Mouse (Mus musculus): ENCODE data around the gene S1pr1. TPM values are rescaled to one million over a fixed set of nuclear protein-coding genes. Genes with fewer than 3 reads are reported as not detected.

S1pr1 gene
- polyA plus RNA-seq, 1 experiment from 2014 or later = 31.4 TPM

DNA sequence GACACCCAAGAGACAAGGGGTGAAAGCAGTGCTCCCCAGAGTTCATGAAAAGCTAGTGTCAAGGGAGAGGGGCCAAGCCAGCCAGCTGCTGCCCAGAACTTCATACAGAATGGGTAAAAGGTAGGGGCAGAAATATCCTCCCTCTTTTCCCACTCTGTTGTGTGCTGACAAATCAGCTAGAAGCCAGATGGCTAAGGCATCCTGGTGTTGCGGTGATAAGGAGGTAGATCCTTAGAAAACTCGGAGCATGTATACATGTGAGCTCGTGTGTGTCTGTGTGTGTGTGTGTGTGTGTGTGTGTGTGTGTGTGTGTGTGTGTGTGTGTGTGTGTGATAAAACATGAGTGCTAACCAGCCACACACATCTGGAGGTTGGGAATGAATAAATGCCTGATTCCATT lies 20.7 kb upstream of the S1pr1 start:
- H3K4me2 ChIP-seq = no peak overlapping the region
- H3K27me3 ChIP-seq = no peaks in the 10 kb centered on the region
- H3K4me1 ChIP-seq (replicated peaks) = no peaks in the 10 kb centered on the region; the same call in 1 of the 2 replicates
- whole genome bisulfite sequencing = 80% methylated on average over 3 of the region's 3 CpGs
- no peaks in the 10 kb centered on the region for H3K36me3 ChIP-seq
- no peak overlapping the region for H3K4me3 ChIP-seq
- no peak overlapping the region for H3K27ac ChIP-seq (replicated peaks)
- no peaks in the 10 kb centered on the region for H3K9me3 ChIP-seq
- H3K9ac ChIP-seq = no peak overlapping the region
- ATAC-seq (ENCODE audit: low FRiP score, low read depth) = no peak

DNA sequence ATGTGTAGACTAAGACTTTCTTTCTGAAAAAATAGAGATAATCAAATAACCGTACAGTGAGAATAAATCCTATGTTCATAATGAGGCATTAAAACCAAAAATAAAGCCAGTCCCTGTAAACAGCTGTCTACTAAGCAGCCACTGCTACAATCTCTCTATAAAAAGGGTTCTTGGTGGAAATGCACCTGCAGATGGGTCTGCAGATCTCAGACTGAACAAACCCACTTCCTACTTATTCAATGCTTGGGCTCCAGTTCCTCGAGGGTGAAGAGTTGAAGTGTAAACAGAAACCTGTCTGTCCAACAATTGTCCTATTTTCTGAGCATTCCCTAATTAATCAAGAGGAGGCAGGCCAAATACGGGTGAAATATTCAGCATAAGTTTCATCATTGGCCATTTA lies 20.0 kb upstream of the S1pr1 start:
- WGBS = 83% methylated on average over 3 of the region's 3 CpGs
- ATAC-seq (ENCODE audit: low FRiP score, low read depth) = no peak

DNA sequence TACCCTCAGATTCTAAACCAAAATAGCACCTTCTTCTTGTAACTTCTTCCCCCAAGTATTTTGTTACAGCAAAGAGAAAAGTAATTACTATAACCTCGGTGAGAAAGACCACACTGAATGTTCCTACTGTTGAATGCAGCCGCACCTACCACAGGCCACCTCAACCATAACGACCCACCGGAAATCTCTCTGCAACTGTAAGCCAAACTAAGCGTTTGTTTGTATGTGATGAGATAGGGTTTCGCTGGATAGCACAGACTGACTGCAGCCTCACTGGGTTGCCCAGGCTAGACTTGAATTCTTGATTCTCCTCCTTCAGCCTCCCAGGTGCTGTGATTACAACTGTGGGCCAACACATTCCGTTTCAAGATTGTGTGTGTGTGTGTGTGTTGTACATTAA lies 15.5 kb upstream of the S1pr1 start:
- H3K36me3 ChIP-seq = no peaks in the 10 kb centered on the region
- 95% methylated on average over 7 of the region's 7 CpGs for WGBS
- ATAC-seq (ENCODE audit: low FRiP score, low read depth) = no peak

More for the DNA sequence above, 20.0 kb upstream of the S1pr1 start:
- no peaks in the 10 kb centered on the region; the same call in 1 of the 2 replicates for H3K4me1 ChIP-seq (replicated peaks)
- no peaks in the 10 kb centered on the region for H3K36me3 ChIP-seq
- no peaks in the 10 kb centered on the region for H3K9me3 ChIP-seq
- H3K27ac ChIP-seq (replicated peaks) = no peak overlapping the region
- no peak overlapping the region for H3K9ac ChIP-seq
- H3K4me3 ChIP-seq = no peak overlapping the region
- H3K27me3 ChIP-seq = no peaks in the 10 kb centered on the region
- H3K4me2 ChIP-seq = no peak overlapping the region

DNA sequence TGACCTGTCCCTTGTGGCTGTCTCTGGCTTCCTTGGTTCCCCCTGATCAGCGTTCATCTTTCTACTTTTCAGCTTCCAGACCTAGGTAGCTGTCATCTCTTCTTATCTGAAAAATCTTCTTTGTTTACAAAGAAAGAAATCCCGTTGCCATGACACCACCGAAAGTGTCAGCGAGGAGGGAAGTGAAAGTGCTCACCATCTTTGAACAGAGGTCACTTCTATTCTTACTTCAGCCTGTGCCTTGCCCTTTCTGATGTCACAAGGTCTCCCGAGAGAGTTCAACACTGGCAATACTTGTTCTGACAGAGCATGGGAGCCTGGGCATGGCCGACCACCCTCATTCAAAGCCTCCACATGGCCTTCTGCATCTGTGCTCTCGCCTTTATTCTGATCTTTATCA lies 14.3 kb upstream of the S1pr1 start:
- H3K4me2 ChIP-seq = no peak overlapping the region
- H3K4me1 ChIP-seq (replicated peaks) = no peaks in the 10 kb centered on the region
- WGBS = 67% methylated on average over 7 of the region's 7 CpGs
- no peak overlapping the region for H3K4me3 ChIP-seq
- no peak overlapping the region for H3K9ac ChIP-seq
- no peaks in the 10 kb centered on the region for H3K36me3 ChIP-seq
- no peak for ATAC-seq (ENCODE audit: low FRiP score, low read depth)
- H3K9me3 ChIP-seq = no peaks in the 10 kb centered on the region
- no peak overlapping the region for H3K27ac ChIP-seq (replicated peaks)
- no peaks in the 10 kb centered on the region for H3K27me3 ChIP-seq

More for the DNA sequence above, 15.5 kb upstream of the S1pr1 start:
- H3K4me1 ChIP-seq (replicated peaks) = no peaks in the 10 kb centered on the region
- no peak overlapping the region for H3K4me2 ChIP-seq
- no peak overlapping the region for H3K4me3 ChIP-seq
- H3K9me3 ChIP-seq = no peaks in the 10 kb centered on the region
- no peaks in the 10 kb centered on the region for H3K27me3 ChIP-seq
- no peak overlapping the region for H3K27ac ChIP-seq (replicated peaks)
- H3K9ac ChIP-seq = no peak overlapping the region

DNA sequence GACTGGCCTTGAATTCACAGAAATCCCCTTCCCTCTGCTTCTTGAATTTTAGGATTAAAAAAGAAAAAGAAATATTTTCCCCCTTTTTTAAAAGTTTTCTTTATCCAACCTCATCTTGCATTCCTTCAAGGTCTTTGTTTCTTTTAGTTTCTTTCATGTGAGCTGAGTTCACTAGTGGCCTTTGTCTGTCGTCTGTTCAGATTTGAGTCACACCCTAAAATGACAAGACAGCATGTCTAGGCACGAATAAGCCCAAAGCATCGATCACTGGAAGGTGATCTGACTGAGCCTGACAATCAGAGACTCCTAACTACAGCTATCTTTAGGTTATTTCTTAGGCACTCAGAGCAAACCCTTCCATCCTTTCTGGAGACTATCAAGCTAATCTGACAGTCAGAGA lies 13.3 kb upstream of the S1pr1 start:
- no peaks in the 10 kb centered on the region for H3K27me3 ChIP-seq
- H3K27ac ChIP-seq (replicated peaks) = no peak overlapping the region
- 58% methylated on average over 3 of the region's 3 CpGs for WGBS
- H3K9me3 ChIP-seq = no peaks in the 10 kb centered on the region
- no peak for ATAC-seq (ENCODE audit: low FRiP score, low read depth)
- no peak overlapping the region for H3K4me3 ChIP-seq
- H3K4me1 ChIP-seq (replicated peaks) = no peaks in the 10 kb centered on the region
- no peaks in the 10 kb centered on the region for H3K36me3 ChIP-seq
- no peak overlapping the region for H3K9ac ChIP-seq
- no peak overlapping the region for H3K4me2 ChIP-seq

DNA sequence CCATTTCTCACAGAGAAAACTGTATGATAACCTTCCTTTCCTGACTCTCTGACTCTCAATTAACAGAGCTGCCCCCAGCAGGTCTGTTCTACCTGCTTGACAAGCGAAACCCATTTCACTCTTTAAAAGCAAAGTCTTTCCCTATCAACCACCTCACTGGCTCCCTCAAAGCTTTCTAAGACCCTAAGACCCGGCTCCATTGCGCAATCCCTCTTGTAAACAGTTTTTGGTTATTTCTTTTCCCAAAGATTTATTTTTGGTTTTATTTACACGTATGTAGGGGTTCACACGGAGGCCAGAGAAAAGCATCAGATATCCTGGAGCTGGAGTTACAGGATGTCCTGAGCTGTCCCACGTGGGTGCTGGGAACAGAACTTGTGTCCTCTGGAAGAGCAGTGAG lies 4.0 kb upstream of the S1pr1 start:
- H3K4me3 ChIP-seq = no peak overlapping the region
- no peak overlapping the region for H3K9ac ChIP-seq
- H3K4me2 ChIP-seq = no peak overlapping the region
- no peaks in the 10 kb centered on the region for H3K36me3 ChIP-seq
- H3K4me1 ChIP-seq (replicated peaks) = peaks cover 16% of the 10 kb centered on the region
- no peaks in the 10 kb centered on the region for H3K9me3 ChIP-seq
- H3K27me3 ChIP-seq = peaks cover 2% of the 10 kb centered on the region
- 84% methylated on average over 6 of the region's 6 CpGs for WGBS
- no peak for ATAC-seq (ENCODE audit: low FRiP score, low read depth)
- no peak overlapping the region for H3K27ac ChIP-seq (replicated peaks)

DNA sequence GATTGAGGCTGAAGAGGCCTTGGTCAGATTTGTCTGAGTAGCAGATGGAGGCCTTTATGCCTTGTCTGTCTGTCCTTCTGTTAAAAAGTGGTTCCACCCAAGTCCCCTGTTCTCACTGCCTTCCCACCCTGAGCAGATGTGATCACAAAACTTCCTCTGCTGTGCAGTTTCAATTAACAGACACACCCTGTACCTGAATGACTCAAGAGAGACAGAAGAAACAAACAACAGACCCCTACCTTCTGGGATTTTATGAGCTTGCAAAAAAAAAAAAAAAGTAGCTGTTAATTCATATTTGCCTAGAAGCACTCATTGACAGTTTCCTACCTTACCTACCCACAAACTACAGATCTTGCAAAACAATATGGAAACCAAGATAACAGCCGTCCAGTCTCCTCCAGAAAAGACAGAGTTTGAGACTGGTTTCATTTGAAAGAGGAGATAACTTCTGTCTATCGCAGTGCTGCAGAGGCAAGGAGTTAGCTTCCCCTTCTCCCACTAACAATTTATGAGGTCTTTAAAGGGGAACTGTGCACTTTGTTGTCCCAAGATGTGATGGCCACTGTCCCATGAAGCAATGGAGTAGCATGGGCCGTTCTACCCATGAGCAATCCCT lies 1.1 kb upstream of the S1pr1 start:
- ATAC-seq (ENCODE audit: low FRiP score, low read depth) = no peak
- Histone ChIP-seq H3K36me3 (no peaks in the 10 kb centered on the region), H3K27ac (replicated peaks) (peak overlapping the region; percentile 82), H3K9ac (peak overlapping the region; percentile 49; the same call in 1 of the 2 replicates), H3K27me3 (peaks cover 7% of the 10 kb centered on the region), H3K4me3 (peak overlapping the region; percentile 54), H3K9me3 (no peaks in the 10 kb centered on the region), H3K4me2 (peak overlapping the region; percentile 92), H3K4me1 (replicated peaks) (peaks cover 24% of the 10 kb centered on the region)
- 91% methylated on average over 3 of the region's 3 CpGs for WGBS

DNA sequence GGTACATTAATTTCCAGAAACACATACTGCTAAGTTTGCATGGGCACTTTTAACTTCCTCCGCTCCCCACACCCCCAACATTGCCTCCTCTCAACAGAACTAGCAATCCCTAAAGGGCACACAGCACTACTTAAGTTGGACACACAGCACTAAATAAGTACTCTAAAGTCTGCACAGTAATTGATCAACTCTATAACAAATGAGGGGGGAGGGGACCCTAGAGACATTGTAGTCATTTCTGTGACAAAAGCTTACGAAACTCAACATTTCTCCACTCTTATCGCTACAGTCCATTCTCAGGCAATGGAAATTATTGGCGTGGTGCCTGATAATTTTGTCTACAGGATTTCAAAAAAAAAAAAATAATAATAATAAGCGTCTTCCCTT lies 830 bp downstream of the S1pr1 start:
- 10% methylated on average over 5 of the region's 5 CpGs for WGBS
- peak overlapping the region; percentile 92 for H3K4me2 ChIP-seq
- peaks cover 24% of the 10 kb centered on the region for H3K4me1 ChIP-seq (replicated peaks)
- H3K27ac ChIP-seq (replicated peaks) = peak overlapping the region; percentile 70
- H3K4me3 ChIP-seq = peak overlapping the region; percentile 54
- H3K9me3 ChIP-seq = no peaks in the 10 kb centered on the region
- no peaks in the 10 kb centered on the region for H3K36me3 ChIP-seq
- H3K9ac ChIP-seq = peak overlapping the region; percentile 49
- ATAC-seq (ENCODE audit: low FRiP score, low read depth) = no peak
- peaks cover 7% of the 10 kb centered on the region for H3K27me3 ChIP-seq

DNA sequence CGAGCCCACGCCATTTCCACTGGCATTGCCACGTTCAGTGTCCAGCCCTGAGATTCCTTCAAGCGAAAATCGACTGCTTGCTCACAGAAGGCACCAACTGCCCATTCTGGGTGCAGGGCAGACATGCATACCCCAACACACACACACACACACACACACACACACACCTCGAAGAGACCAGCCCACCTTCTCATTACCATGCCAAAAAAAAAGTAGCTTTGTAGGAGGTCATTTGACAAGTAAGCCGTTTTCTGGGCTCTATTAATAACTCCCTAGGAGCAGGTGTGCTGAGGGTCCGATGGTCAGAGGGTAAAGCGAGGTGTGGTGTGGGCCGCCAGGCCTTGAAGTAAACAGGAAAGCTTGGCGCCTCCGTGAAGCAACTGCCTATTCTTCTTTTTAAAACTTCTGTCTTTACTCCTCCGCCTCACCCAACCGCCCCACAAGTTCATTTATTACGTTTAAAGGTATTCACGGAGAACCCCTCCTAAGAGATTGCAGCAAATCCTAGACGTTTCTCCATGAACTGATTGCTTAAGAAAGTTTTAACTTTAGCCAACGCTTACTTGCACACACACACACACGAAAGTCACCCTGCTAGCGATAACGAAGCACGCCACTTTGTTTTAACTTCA lies 1.3 kb downstream of the S1pr1 start:
- H3K27me3 ChIP-seq = peaks cover 7% of the 10 kb centered on the region
- no peaks in the 10 kb centered on the region for H3K9me3 ChIP-seq
- peak overlapping the region; percentile 70 for H3K27ac ChIP-seq (replicated peaks)
- H3K9ac ChIP-seq = peak overlapping the region; percentile 49; the same call in 1 of the 2 replicates
- peaks cover 24% of the 10 kb centered on the region for H3K4me1 ChIP-seq (replicated peaks)
- no peak for ATAC-seq (ENCODE audit: low FRiP score, low read depth)
- H3K36me3 ChIP-seq = no peaks in the 10 kb centered on the region
- peak overlapping the region; percentile 92 for H3K4me2 ChIP-seq
- peak overlapping the region; percentile 54 for H3K4me3 ChIP-seq
- WGBS = 16% methylated on average over 22 of the region's 22 CpGs

DNA sequence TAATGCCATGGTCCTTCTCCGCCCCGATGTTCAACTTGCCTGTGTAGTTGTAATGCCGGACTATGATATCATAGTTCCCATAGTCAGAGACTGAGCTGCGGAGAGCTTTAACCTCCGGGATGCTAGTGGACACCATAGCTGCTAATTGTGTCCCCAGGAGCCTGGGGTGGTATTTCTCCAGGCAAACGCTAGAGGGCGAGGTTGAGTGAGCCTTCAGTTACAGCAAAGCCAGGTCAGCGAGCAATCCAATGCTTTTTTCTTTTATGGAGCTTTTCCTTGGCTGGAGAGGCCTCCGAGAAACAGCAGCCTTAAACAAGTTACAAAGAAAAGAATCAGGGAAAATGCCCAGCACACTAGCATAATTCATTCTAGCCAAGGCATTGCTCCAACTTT lies 2.1 kb downstream of the S1pr1 start:
- Histone ChIP-seq H3K9ac (no peak overlapping the region), H3K27ac (replicated peaks) (peak overlapping the region; percentile 70; the same call in 1 of the 2 replicates)
- no peak for ATAC-seq (ENCODE audit: low FRiP score, low read depth)

DNA sequence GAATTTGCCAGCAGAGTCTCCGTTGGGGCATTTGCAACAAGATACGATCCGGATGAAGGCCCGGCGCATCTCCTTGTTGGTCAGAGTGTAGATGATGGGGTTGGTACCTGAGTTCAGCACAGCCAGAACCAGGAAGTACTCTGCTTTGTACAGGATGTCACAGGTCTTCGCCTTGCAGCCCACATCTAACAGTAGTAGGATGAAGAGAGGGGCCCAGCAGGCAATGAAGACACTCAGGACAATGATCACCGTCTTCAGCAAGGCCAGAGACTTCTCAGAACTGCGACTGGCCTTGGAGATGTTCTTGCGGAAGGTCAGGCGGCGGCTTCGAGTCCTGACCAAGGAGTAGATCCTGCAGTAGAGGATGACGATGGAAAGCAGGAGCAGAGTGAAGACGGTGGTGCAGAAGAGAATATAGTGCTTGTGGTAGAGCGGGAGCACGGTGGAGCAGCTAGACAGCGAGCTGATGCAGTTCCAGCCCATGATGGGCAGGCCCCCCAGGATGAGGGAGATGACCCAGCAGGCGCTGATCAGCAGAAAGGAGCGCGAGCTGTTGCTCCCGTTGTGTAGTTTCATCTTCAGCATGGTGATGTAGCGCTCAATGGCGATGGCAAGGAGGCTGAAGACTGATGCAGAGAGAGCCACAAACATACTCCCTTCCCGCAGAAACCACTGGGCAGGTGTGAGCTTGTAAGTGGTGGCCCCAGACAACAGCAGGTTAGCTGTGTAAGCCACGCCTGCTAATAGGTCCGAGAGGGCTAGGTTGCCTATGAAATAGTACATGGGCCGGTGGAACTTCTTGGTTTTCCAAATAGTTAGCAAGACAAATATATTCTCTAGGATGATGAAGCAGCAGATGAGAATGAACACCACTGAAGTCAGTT lies 2.7 kb downstream of the S1pr1 start:
- H3K27me3 ChIP-seq = peaks cover 7% of the 10 kb centered on the region
- ATAC-seq (ENCODE audit: low FRiP score, low read depth) = no peak
- H3K4me3 ChIP-seq = peak overlapping the region; percentile 16
- peak overlapping the region; percentile 92 for H3K4me2 ChIP-seq
- no peaks in the 10 kb centered on the region for H3K36me3 ChIP-seq
- H3K27ac ChIP-seq (replicated peaks) = no peak overlapping the region
- no peak overlapping the region for H3K9ac ChIP-seq
- WGBS = 94% methylated on average over 27 of the region's 27 CpGs
- peaks cover 24% of the 10 kb centered on the region for H3K4me1 ChIP-seq (replicated peaks)
- no peaks in the 10 kb centered on the region for H3K9me3 ChIP-seq

More for the DNA sequence above, 2.1 kb downstream of the S1pr1 start:
- no peaks in the 10 kb centered on the region for H3K9me3 ChIP-seq
- H3K36me3 ChIP-seq = no peaks in the 10 kb centered on the region
- H3K4me1 ChIP-seq (replicated peaks) = peaks cover 24% of the 10 kb centered on the region
- H3K4me2 ChIP-seq = peak overlapping the region; percentile 92
- H3K27me3 ChIP-seq = peaks cover 7% of the 10 kb centered on the region
- H3K4me3 ChIP-seq = peak overlapping the region; percentile 54
- WGBS = 19% methylated on average over 9 of the region's 9 CpGs

DNA sequence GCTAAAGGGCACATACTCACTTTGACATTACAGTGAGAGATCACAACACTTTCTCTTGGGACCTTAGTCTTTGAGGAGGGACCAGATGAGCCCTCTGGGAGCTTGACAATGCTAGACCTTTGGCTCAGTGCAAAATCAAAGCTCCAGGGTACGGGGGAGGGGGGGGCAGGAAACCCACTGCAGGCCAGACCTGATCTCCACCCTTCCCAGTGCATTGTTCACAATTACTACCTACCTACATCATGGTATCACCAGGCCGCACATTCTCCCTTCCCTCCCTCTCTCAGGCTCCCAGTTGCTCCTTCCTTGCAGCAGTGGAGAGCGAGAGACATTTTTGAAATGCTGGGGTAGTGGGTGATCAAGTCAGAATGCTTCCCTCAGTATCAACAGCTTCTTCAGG lies 3.5 kb downstream of the S1pr1 start:
- Histone ChIP-seq H3K27ac (replicated peaks) (no peak overlapping the region), H3K27me3 (peaks cover 6% of the 10 kb centered on the region), H3K36me3 (no peaks in the 10 kb centered on the region), H3K9me3 (no peaks in the 10 kb centered on the region), H3K4me2 (peak overlapping the region; percentile 92), H3K9ac (no peak overlapping the region), H3K4me1 (replicated peaks) (peaks cover 24% of the 10 kb centered on the region), H3K4me3 (peak overlapping the region; percentile 11; the same call in 1 of the 2 replicates)
- 81% methylated on average over 3 of the region's 3 CpGs for WGBS
- no peak for ATAC-seq (ENCODE audit: low FRiP score, low read depth)

All from hindbrain, embryonic 15.5 days (tissue).